In the genomic region with DNA sequence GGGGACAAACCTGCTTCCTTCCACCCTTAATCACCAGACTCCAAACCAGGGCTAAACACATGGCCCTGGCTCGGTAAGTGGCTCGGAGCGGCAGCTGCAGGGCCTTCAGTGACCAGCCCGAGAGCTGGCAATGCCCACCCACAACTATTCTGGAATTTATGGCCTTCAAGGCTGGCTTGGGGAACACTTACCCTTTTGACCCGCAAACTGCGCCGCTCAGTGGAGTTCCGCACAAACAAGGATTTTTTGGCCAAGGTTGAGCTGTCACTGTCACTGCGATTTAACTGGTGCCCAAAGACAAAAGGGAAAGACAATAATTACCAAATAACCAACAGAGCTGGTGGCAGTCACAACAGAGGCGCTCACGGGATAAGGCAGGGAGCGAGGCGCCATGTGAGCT, we compare ENCODE assay signal across 24 mouse cellular contexts. TPM values are rescaled to one million over a fixed set of nuclear protein-coding genes. Genes with fewer than 3 reads are reported as not detected.
A peak's percentile ranks its signal among the peaks of the same experiment; 100 is the strongest.
DNase-seq lines count a peak whose midpoint lies in the region; ATAC-seq lines count a peak whose summit lies in the region.
"Had no signal": no experiment of that assay in that cellular context is flagged by ENCODE, and none has a peak within 500 bp of the region (broad histone marks: within the 10 kb centered on the region; RNA-seq: fewer than 3 reads in every experiment).

No protein-coding gene starts in this region.

- H3K9me3 ChIP-seq in kidney, embryonic 15.5 days (replicated peaks), result no peaks in the 10 kb centered on the region
- no peaks in the 10 kb centered on the region for H3K9me3 ChIP-seq in kidney, embryonic 16.5 days (ENCODE audit: low read length)
- H3K9me3 ChIP-seq: forebrain, embryonic 15.5 days; hindbrain, embryonic 13.5 days; intestine, embryonic 15.5 days; limb, embryonic 12.5 days; midbrain, embryonic 15.5 days had no signal

- H3K27ac ChIP-seq in kidney, embryonic 15.5 days, result 0 out of 2 replicates have a peak overlapping the region, but pooled peaks have one; percentile 16
- no peak overlapping the region for H3K27ac ChIP-seq in kidney, embryonic 16.5 days (ENCODE audit: low read length)
- H3K27ac ChIP-seq: forebrain, embryonic 15.5 days; gastrocnemius, adult 2 months; heart, adult 2 months; hindbrain, embryonic 13.5 days; intestine, embryonic 15.5 days; limb, embryonic 12.5 days; liver, embryonic 14.5 days; midbrain, embryonic 15.5 days had no signal

- DNase-seq in kidney, adult 11 months, result no peak
- DNase-seq in adrenal gland, postnatal 25 days, result peak; percentile 43
- peak; percentile 77 for DNase-seq in retina, postnatal 1 day
- no peak for DNase-seq in spleen, postnatal 14 days (ENCODE audit: low spot score in 2 of 2)
- DNase-seq: cerebellum, adult 9-11 months; gastrocnemius, adult 2 months; heart, adult 2 months; heart, postnatal 10 days had no signal

- H3K4me2 ChIP-seq in kidney, embryonic 15.5 days, result no peak overlapping the region
- H3K4me2 ChIP-seq in kidney, embryonic 16.5 days (replicated peaks; ENCODE audit: low read depth, low read length), result no peak overlapping the region
- H3K4me2 ChIP-seq: forebrain, embryonic 15.5 days; hindbrain, embryonic 13.5 days; intestine, embryonic 15.5 days; limb, embryonic 12.5 days; midbrain, embryonic 15.5 days had no signal

- H3K4me3 ChIP-seq in kidney, embryonic 15.5 days (replicated peaks), result no peak overlapping the region
- H3K4me3 ChIP-seq in kidney, embryonic 16.5 days (ENCODE audit: low read length), result no peak overlapping the region
- H3K4me3 ChIP-seq: forebrain, embryonic 15.5 days; gastrocnemius, adult 2 months; heart, adult 2 months; hindbrain, embryonic 13.5 days; intestine, embryonic 15.5 days; limb, embryonic 12.5 days; midbrain, embryonic 15.5 days had no signal

- H3K27me3 ChIP-seq in kidney, embryonic 15.5 days, result no peaks in the 10 kb centered on the region
- H3K27me3 ChIP-seq in kidney, embryonic 16.5 days (ENCODE audit: insufficient read depth, low read length), result no peaks in the 10 kb centered on the region
- H3K27me3 ChIP-seq: forebrain, embryonic 15.5 days; hindbrain, embryonic 13.5 days; intestine, embryonic 15.5 days; limb, embryonic 12.5 days; midbrain, embryonic 15.5 days had no signal

- WGBS in kidney, embryonic 15.5 days, result 47% methylated on average over 13 of the region's 13 CpGs
- WGBS in kidney, embryonic 16.5 days, result 43% methylated on average over 13 of the region's 13 CpGs

- H3K9ac ChIP-seq in kidney, embryonic 15.5 days, result no peak overlapping the region
- no peak overlapping the region for H3K9ac ChIP-seq in kidney, embryonic 16.5 days (replicated peaks; ENCODE audit: low read length)
- H3K9ac ChIP-seq: forebrain, embryonic 15.5 days; hindbrain, embryonic 13.5 days; intestine, embryonic 15.5 days; limb, embryonic 12.5 days; liver, embryonic 14.5 days; midbrain, embryonic 15.5 days had no signal

- peaks cover 10% of the 10 kb centered on the region; the same call in 1 of the 2 replicates for H3K4me1 ChIP-seq in kidney, embryonic 15.5 days
- no peaks in the 10 kb centered on the region for H3K4me1 ChIP-seq in kidney, embryonic 16.5 days (ENCODE audit: insufficient read depth, low read length)
- H3K4me1 ChIP-seq: forebrain, embryonic 15.5 days; hindbrain, embryonic 13.5 days; intestine, embryonic 15.5 days; midbrain, embryonic 15.5 days had no signal

- ATAC-seq in kidney, embryonic 15.5 days (replicated peaks; ENCODE audit: low FRiP score), result no peak; the same call in 1 of the 2 replicates
- peak; percentile 17; the same call in 1 of the 2 replicates for ATAC-seq in kidney, embryonic 16.5 days (ENCODE audit: low FRiP score, low TSS enrichment)
- ATAC-seq in frontal cortex, adult (ENCODE audit: low TSS enrichment), result no peak
- ATAC-seq: forebrain, embryonic 15.5 days; intestine, embryonic 15.5 days; midbrain, embryonic 15.5 days had no signal

- H3K36me3 ChIP-seq in kidney, embryonic 15.5 days, result peaks cover 92% of the 10 kb centered on the region
- H3K36me3 ChIP-seq in kidney, embryonic 16.5 days (ENCODE audit: insufficient read depth, low read length), result peaks cover 74% of the 10 kb centered on the region
- H3K36me3 ChIP-seq: forebrain, embryonic 15.5 days; midbrain, embryonic 15.5 days had no signal

RNA-seq across cellular contexts. Expression of a gene that starts 21.7 kb away (rescaled TPM):
- polyA plus RNA-seq in kidney, embryonic 15.5 days (2015; fragmentation: Nextera tagmentation; extraction: Ambion mirVana), result not detected in 2 replicates
- total RNA-seq in adrenal gland, postnatal 25 days (2021), result 1.1 TPM in 1 of 2 replicates, not detected in the other
- polyA plus RNA-seq in kidney, embryonic 16.5 days (2015; fragmentation: Nextera tagmentation; extraction: Ambion mirVana), result not detected in 2 replicates
- total RNA-seq: heart, adult 2 months; heart, postnatal 10 days had no signal
- polyA plus RNA-seq: forebrain, embryonic 15.5 days; hindbrain, embryonic 13.5 days; intestine, embryonic 15.5 days; limb, embryonic 12.5 days; liver, embryonic 14.5 days; lung, embryonic 16.5 days; midbrain, embryonic 15.5 days; stomach, embryonic 16.5 days; thymus, postnatal 0 days had no signal

RNA-seq across cellular contexts. Expression of a gene that starts 24.0 kb away (rescaled TPM):
- not detected in 2 replicates for polyA plus RNA-seq in kidney, embryonic 15.5 days (2015; fragmentation: Nextera tagmentation; extraction: Ambion mirVana)
- not detected in 2 replicates for total RNA-seq in adrenal gland, postnatal 25 days (2021)
- polyA plus RNA-seq in kidney, embryonic 16.5 days (2015; fragmentation: Nextera tagmentation; extraction: Ambion mirVana), result not detected in 2 replicates
- total RNA-seq: adrenal gland, adult 18-20 months; ES-E14; gastrocnemius, adult 2 months; heart, adult 2 months; heart, postnatal 10 days; layer of hippocampus, adult 18-20 months had no signal
- polyA plus RNA-seq: forebrain, embryonic 15.5 days; heart, adult 2 months; hindbrain, embryonic 13.5 days; intestine, embryonic 15.5 days; limb, embryonic 12.5 days; liver, embryonic 14.5 days; lung, embryonic 16.5 days; midbrain, embryonic 15.5 days; spleen, adult 2 months; stomach, embryonic 16.5 days; thymus, postnatal 0 days had no signal

Comparison
In these comparisons a context has a peak if more than half of its experiments do, and no peak if none do; other contexts are left out.
1. DNase-seq: peak in adrenal gland, postnatal 25 days (single experiment) and retina, postnatal 1 day (single experiment); none in kidney, adult 11 months (single experiment) and spleen, postnatal 14 days (0 of 2).